Mouse (Mus musculus): ENCODE data around the gene Mapk14. TPM values are rescaled to one million over a fixed set of nuclear protein-coding genes. Genes with fewer than 3 reads are reported as not detected.
"Not testable (repeated sequence)": the region's sequence is repeated elsewhere in the genome, so short reads cannot be mapped to it uniquely, and the experiment has no call there.

Gene Mapk14
- polyA plus RNA-seq, 1 experiment from 2014 or later = 62.6 TPM

GRCm38 (mm10) chr17:28712305-28712704 lies 21.2 kb downstream of the Mapk14 start:
- 49% methylated on average over 6 of the region's 6 CpGs for WGBS
- no peak for ATAC-seq (replicated peaks; ENCODE audit: low FRiP score, low TSS enrichment, low read depth)
- Histone ChIP-seq H3K27ac (ENCODE audit: low read depth) (no peak overlapping the region), H3K36me3 (ENCODE audit: control insufficient read depth, insufficient read depth, low read length) (peaks cover 31% of the 10 kb centered on the region), H3K4me3 (ENCODE audit: low read depth, low read length) (no peak overlapping the region), H3K4me1 (replicated peaks; ENCODE audit: control insufficient read depth, insufficient read depth, low read length) (peaks cover 39% of the 10 kb centered on the region), H3K4me2 (ENCODE audit: low read length) (no peak overlapping the region), H3K27me3 (replicated peaks; ENCODE audit: control insufficient read depth, insufficient read depth, low read length) (no peaks in the 10 kb centered on the region), H3K9ac (ENCODE audit: low read length) (no peak overlapping the region), H3K9me3 (ENCODE audit: control insufficient read depth, low read length) (no peaks in the 10 kb centered on the region)
- no peak for DNase-seq (ENCODE audit: low spot score)

DNA sequence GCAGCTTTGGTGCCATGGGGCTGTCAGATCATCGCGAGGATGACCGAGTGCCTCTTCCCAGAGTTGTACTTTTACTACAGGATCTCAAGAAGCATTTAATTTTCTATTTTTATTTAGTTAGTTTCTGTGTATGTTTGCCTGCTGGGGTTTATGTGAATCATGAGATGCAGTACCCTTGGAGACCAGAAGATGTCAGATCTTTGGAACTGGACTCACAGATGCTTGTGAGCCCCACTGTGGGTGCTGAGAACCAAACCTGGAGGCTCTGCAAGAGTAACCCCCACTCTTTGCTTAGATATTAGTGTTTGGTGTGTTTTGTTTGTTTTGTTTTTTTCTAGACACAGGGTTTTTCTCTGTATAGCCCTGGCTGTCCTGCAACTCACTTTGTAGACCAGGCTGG lies 22.9 kb downstream of the Mapk14 start:
- no peaks in the 10 kb centered on the region for H3K27me3 ChIP-seq (replicated peaks; ENCODE audit: control insufficient read depth, insufficient read depth, low read length)
- H3K9me3 ChIP-seq (ENCODE audit: control insufficient read depth, low read length) = no peaks in the 10 kb centered on the region
- peaks cover 44% of the 10 kb centered on the region for H3K36me3 ChIP-seq (ENCODE audit: control insufficient read depth, insufficient read depth, low read length)
- DNase-seq (ENCODE audit: low spot score) = no peak
- no peak overlapping the region for H3K9ac ChIP-seq (ENCODE audit: low read length)
- 96% methylated on average over 3 of the region's 3 CpGs for WGBS
- H3K4me3 ChIP-seq (ENCODE audit: low read depth, low read length) = no peak overlapping the region
- no peak overlapping the region for H3K4me2 ChIP-seq (ENCODE audit: low read length)
- no peak overlapping the region for H3K27ac ChIP-seq (ENCODE audit: low read depth)
- ATAC-seq (replicated peaks; ENCODE audit: low FRiP score, low TSS enrichment, low read depth) = no peak
- H3K4me1 ChIP-seq (replicated peaks; ENCODE audit: control insufficient read depth, insufficient read depth, low read length) = peaks cover 38% of the 10 kb centered on the region

GRCm38 (mm10) chr17:28715832-28716548 lies 24.9 kb downstream of the Mapk14 start:
- Histone ChIP-seq H3K36me3 (ENCODE audit: control insufficient read depth, insufficient read depth, low read length) (peaks cover 52% of the 10 kb centered on the region), H3K4me1 (replicated peaks; ENCODE audit: control insufficient read depth, insufficient read depth, low read length) (peaks cover 25% of the 10 kb centered on the region)

GRCm38 (mm10) chr17:28717535-28717934 lies 26.4 kb downstream of the Mapk14 start:
- no peak overlapping the region for H3K4me3 ChIP-seq (ENCODE audit: low read depth, low read length)
- WGBS = 54% methylated on average over 3 of the region's 3 CpGs
- H3K36me3 ChIP-seq (ENCODE audit: control insufficient read depth, insufficient read depth, low read length) = peaks cover 65% of the 10 kb centered on the region
- H3K9ac ChIP-seq (ENCODE audit: low read length) = no peak overlapping the region
- no peak for ATAC-seq (replicated peaks; ENCODE audit: low FRiP score, low TSS enrichment, low read depth)
- no peak overlapping the region for H3K4me2 ChIP-seq (ENCODE audit: low read length)
- peaks cover 16% of the 10 kb centered on the region for H3K4me1 ChIP-seq (replicated peaks; ENCODE audit: control insufficient read depth, insufficient read depth, low read length)
- no peaks in the 10 kb centered on the region for H3K27me3 ChIP-seq (replicated peaks; ENCODE audit: control insufficient read depth, insufficient read depth, low read length)
- peak overlapping the region; percentile 51; the same call in 1 of the 2 replicates for H3K27ac ChIP-seq (ENCODE audit: low read depth)
- no peak for DNase-seq (ENCODE audit: low spot score)
- H3K9me3 ChIP-seq (ENCODE audit: control insufficient read depth, low read length) = no peaks in the 10 kb centered on the region

More at GRCm38 (mm10) chr17:28715832-28716548, 24.9 kb downstream of the Mapk14 start:
- H3K27me3 ChIP-seq (replicated peaks; ENCODE audit: control insufficient read depth, insufficient read depth, low read length) = no peaks in the 10 kb centered on the region
- H3K4me2 ChIP-seq (ENCODE audit: low read length) = no peak overlapping the region
- no peak for ATAC-seq (replicated peaks; ENCODE audit: low FRiP score, low TSS enrichment, low read depth)
- no peak overlapping the region for H3K9ac ChIP-seq (ENCODE audit: low read length)
- WGBS = 47% methylated on average over 5 of the region's 7 CpGs
- no peak for DNase-seq (ENCODE audit: low spot score)
- H3K9me3 ChIP-seq (ENCODE audit: control insufficient read depth, low read length) = no peaks in the 10 kb centered on the region
- H3K4me3 ChIP-seq (ENCODE audit: low read depth, low read length) = no peak overlapping the region
- peak overlapping the region; percentile 51; the same call in 1 of the 2 replicates for H3K27ac ChIP-seq (ENCODE audit: low read depth)

- Histone ChIP-seq H3K9me3 (ENCODE audit: control insufficient read depth, low read length) (no peaks in the 10 kb centered on the region), H3K27ac (ENCODE audit: low read depth) (no peak within 1 kb of the TSS), H3K9ac (ENCODE audit: low read length) (no peak within 1 kb of the TSS), H3K36me3 (ENCODE audit: control insufficient read depth, insufficient read depth, low read length) (peaks cover 86% of the 10 kb centered on the region), H3K4me1 (replicated peaks; ENCODE audit: control insufficient read depth, insufficient read depth, low read length) (no peaks in the 10 kb centered on the region), H3K4me2 (ENCODE audit: low read length) (no peak within 1 kb of the TSS), H3K4me3 (ENCODE audit: low read depth, low read length) (no peak within 1 kb of the TSS), H3K27me3 (replicated peaks; ENCODE audit: control insufficient read depth, insufficient read depth, low read length) (no peaks in the 10 kb centered on the region)
- DNase-seq (ENCODE audit: low spot score) (no peak), ATAC-seq (replicated peaks; ENCODE audit: low FRiP score, low TSS enrichment, low read depth) (no peak)
- WGBS = 92% methylated on average over 4 of the region's 4 CpGs
These were observed 34.7 kb downstream of the Mapk14 start, which contains the start of gene AC170998.1 for GRCm38 (mm10) chr17:28725783-28726182. AC170998.1 (plus strand) TSS chr17:28726083.

DNA sequence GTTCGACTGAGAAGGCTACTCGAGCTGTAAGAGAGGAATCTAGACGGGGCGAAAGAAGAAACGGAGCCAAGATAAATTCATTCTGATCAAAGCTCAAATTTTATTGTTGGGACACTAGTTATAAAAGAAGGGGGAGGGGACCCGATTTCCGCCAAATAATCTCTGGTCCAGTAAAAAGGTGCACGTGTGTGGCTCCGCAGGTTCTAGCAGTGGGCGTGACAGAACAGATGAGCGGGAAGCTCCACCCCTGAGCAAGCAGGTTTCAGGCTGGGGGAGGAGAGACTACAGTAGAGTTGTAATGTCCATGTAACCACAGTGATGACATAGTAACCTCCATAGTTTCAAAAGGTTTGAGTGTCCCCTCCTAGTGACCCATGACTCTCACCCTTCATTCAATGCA lies 36.4 kb downstream of the Mapk14 start:
- peaks cover 89% of the 10 kb centered on the region for H3K36me3 ChIP-seq (ENCODE audit: control insufficient read depth, insufficient read depth, low read length)
- not testable (repeated sequence) for H3K27ac ChIP-seq (ENCODE audit: low read depth); H3K4me1 ChIP-seq (replicated peaks; ENCODE audit: control insufficient read depth, insufficient read depth, low read length); DNase-seq (ENCODE audit: low spot score); ATAC-seq (replicated peaks; ENCODE audit: low FRiP score, low TSS enrichment, low read depth); H3K4me2 ChIP-seq (ENCODE audit: low read length); H3K27me3 ChIP-seq (replicated peaks; ENCODE audit: control insufficient read depth, insufficient read depth, low read length); H3K9ac ChIP-seq (ENCODE audit: low read length); H3K9me3 ChIP-seq (ENCODE audit: control insufficient read depth, low read length); H3K4me3 ChIP-seq (ENCODE audit: low read depth, low read length)
- WGBS = 92% methylated on average over 11 of the region's 11 CpGs

DNA sequence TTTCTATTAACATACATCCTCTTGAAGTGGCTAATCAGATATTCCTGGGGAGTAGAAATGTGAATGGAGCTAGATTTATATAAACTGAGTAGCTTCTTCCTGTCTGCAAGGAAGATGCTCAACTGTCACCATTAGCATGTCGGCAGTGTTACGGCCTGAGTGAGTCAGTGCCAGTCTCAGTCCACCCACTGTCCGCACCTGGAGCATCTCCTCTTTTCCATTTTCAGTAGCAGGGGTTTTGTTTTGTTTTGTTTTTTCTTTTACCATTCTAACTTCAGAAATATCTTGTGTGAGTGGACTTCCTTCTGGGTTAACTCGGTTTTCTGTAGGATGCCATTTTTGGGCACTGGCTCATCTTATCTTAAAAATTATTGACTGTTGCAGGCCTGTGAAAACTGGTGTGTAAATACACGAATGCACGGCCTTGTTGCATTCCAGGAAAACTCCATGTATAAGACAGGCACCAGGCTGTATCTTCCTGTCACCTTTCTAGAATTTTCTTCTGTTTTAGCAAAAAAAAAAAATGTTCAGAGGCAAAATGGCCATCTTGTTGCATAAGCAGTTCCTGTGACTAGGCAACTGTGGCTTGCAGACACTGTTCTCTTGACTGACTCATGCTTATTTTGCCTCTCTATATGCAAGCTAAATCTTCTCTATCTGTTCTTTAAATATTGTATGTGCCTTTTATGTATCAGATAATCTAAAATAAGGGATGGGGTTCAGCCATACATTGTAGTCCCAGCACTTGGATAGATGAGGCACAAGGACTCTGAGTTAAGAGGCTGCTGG lies 44.4 kb downstream of the Mapk14 start:
- Histone ChIP-seq H3K27ac (ENCODE audit: low read depth) (no peak overlapping the region), H3K4me1 (replicated peaks; ENCODE audit: control insufficient read depth, insufficient read depth, low read length) (no peaks in the 10 kb centered on the region), H3K4me3 (ENCODE audit: low read depth, low read length) (no peak overlapping the region), H3K9me3 (ENCODE audit: control insufficient read depth, low read length) (no peaks in the 10 kb centered on the region), H3K9ac (ENCODE audit: low read length) (no peak overlapping the region), H3K36me3 (ENCODE audit: control insufficient read depth, insufficient read depth, low read length) (peaks cover 78% of the 10 kb centered on the region), H3K27me3 (replicated peaks; ENCODE audit: control insufficient read depth, insufficient read depth, low read length) (no peaks in the 10 kb centered on the region), H3K4me2 (ENCODE audit: low read length) (no peak overlapping the region)
- 84% methylated on average over 6 of the region's 6 CpGs for WGBS
- ATAC-seq (replicated peaks; ENCODE audit: low FRiP score, low TSS enrichment, low read depth) (no peak), DNase-seq (ENCODE audit: low spot score) (no peak)

DNA sequence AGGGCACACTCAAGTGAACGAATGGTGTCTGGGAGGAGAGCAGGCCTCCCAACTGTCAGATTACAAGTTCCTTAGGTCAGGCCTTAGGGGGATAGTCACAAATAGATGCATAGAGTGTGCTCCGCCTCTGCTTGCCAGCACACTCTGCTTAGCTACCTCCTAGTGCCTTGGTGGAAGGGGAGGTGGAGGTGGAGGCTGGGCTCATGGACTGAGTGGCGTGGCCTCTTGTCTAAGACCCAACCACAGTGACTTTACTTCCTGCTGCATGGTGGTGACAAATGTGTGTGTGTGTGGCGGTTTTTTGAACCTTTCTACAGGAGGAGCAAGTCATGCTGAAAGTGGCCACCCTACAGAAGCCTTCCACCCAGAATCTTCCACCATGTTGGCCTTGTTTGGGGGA lies 45.4 kb downstream of the Mapk14 start:
- H3K4me2 ChIP-seq (ENCODE audit: low read length) = no peak overlapping the region
- H3K36me3 ChIP-seq (ENCODE audit: control insufficient read depth, insufficient read depth, low read length) = peaks cover 78% of the 10 kb centered on the region
- no peaks in the 10 kb centered on the region for H3K4me1 ChIP-seq (replicated peaks; ENCODE audit: control insufficient read depth, insufficient read depth, low read length)
- no peak for DNase-seq (ENCODE audit: low spot score)
- no peaks in the 10 kb centered on the region for H3K27me3 ChIP-seq (replicated peaks; ENCODE audit: control insufficient read depth, insufficient read depth, low read length)
- no peak for ATAC-seq (replicated peaks; ENCODE audit: low FRiP score, low TSS enrichment, low read depth)
- no peak overlapping the region for H3K9ac ChIP-seq (ENCODE audit: low read length)
- H3K27ac ChIP-seq (ENCODE audit: low read depth) = no peak overlapping the region
- 82% methylated on average over 4 of the region's 4 CpGs for WGBS
- H3K4me3 ChIP-seq (ENCODE audit: low read depth, low read length) = no peak overlapping the region
- no peaks in the 10 kb centered on the region for H3K9me3 ChIP-seq (ENCODE audit: control insufficient read depth, low read length)
